Mouse (Mus musculus) heart, embryonic 10.5 days (tissue): ENCODE data around the gene Psmb8. TPM values are rescaled to one million over a fixed set of nuclear protein-coding genes. Genes with fewer than 3 reads are reported as not detected.

Experiments
- DNase-seq: peaks from one replicate; pipeline ENCODE4 v3.0.0-alpha.2; 2017; ENCODE audit warnings: low spot score
- H3K27ac ChIP-seq: fragments of 300-500 bp; sonication (generic); 2 replicates; pipeline ENCODE4 v1.5.1; 2016; ENCODE audit warnings: mild to moderate bottlenecking
- H3K27me3 ChIP-seq: fragments of 300-500 bp; sonication (generic); 2 replicates; pipeline ENCODE4 v1.6.1; 2016; ENCODE audit warnings: mild to moderate bottlenecking; ENCODE audit not compliant: poor library complexity, insufficient read depth, severe bottlenecking
- H3K36me3 ChIP-seq: fragments of 300-500 bp; sonication (generic); 2 replicates; pipeline ENCODE4 v1.6.1; 2016; ENCODE audit warnings: mild to moderate bottlenecking, moderate library complexity
- H3K4me1 ChIP-seq: fragments of 300-500 bp; sonication (generic); 2 replicates; pipeline ENCODE4 v1.6.1; 2016; ENCODE audit warnings: mild to moderate bottlenecking
- H3K4me3 ChIP-seq: fragments of 300-500 bp; sonication (generic); 2 replicates; pipeline ENCODE4 v1.5.1; 2016; ENCODE audit warnings: mild to moderate bottlenecking, moderate library complexity
- H3K9me3 ChIP-seq: fragments of 300-500 bp; sonication (generic); 2 replicates; pipeline ENCODE4 v1.6.1; 2016; ENCODE audit warnings: mild to moderate bottlenecking, moderate library complexity
- WGBS: fragments of 180-500 bp; shearing (Covaris S2); methylation state at CpG from one replicate; pipeline ENCODE4 v1.1.7; 2016; 5-methylcytosine and 5-hydroxymethylcytosine counted together
- polyA plus RNA-seq: library from polyadenylated mRNA; unstranded; fragments of >200 nt; fragmentation: Nextera tagmentation; extraction: Ambion mirVana; gene quantifications from 2 replicates; pipeline ENCODE4 v1.2.1, GENCODE M21; 2016

Psmb8 gene
- polyA plus RNA-seq, 1 experiment from 2014 or later = 0.87 TPM

DNA sequence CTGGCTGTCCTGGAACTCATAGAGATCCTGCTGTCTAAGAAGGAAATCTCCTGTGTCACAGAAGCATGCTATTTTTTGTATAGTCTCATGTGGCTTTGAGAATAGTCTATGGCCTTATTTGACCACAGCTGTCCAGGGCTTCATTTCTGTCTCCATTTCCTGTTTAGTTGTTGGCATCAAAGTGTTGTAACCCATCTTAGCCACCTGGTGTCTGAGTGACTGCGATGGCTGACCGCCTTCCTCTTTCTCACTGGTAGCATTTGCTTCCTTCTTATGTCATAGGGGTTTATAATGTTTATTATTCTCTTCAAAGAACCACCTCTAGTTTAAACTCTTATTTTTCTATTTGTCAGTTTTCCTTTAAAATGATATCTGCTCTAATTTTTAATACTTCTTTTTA lies 51.2 kb downstream of the Psmb8 start:
- Histone ChIP-seq H3K36me3 (no peaks in the 10 kb centered on the region), H3K27ac (no peak overlapping the region), H3K4me3 (no peak overlapping the region), H3K27me3 (no peaks in the 10 kb centered on the region), H3K4me1 (no peaks in the 10 kb centered on the region), H3K9me3 (no peaks in the 10 kb centered on the region)
- 66% methylated on average over 2 of the region's 2 CpGs for WGBS
- no peak for DNase-seq

- WGBS = 45% methylated on average over 3 of the region's 3 CpGs
- H3K36me3 ChIP-seq = no peaks in the 10 kb centered on the region
- no peaks in the 10 kb centered on the region for H3K27me3 ChIP-seq
- no peaks in the 10 kb centered on the region for H3K9me3 ChIP-seq
- no peak overlapping the region for H3K27ac ChIP-seq
- H3K4me1 ChIP-seq = no peaks in the 10 kb centered on the region
- H3K4me3 ChIP-seq = no peak overlapping the region
- no peak for DNase-seq
Measured at GRCm38 (mm10) chr17:34249361-34249760, 51.8 kb downstream of the Psmb8 start.

GRCm38 (mm10) chr17:34249878-34250277 lies 52.4 kb downstream of the Psmb8 start:
- Histone ChIP-seq H3K27ac (no peak overlapping the region), H3K4me3 (no peak overlapping the region), H3K9me3 (no peaks in the 10 kb centered on the region), H3K4me1 (no peaks in the 10 kb centered on the region), H3K36me3 (no peaks in the 10 kb centered on the region), H3K27me3 (no peaks in the 10 kb centered on the region)
- 17% methylated on average over 4 of the region's 4 CpGs for WGBS
- DNase-seq = no peak

Other genes starting within 250 kb of the Psmb8 start
- gene B3galt4, start 246.2 kb upstream of the Psmb8 start, polyA plus RNA-seq = 5.9 and 7.1 TPM in 2 replicates
- 47.1 and 47.5 TPM in 2 replicates for gene Vps52, start 241.9 kb upstream of the Psmb8 start, polyA plus RNA-seq
- gene Rps18, start 241.7 kb upstream of the Psmb8 start, polyA plus RNA-seq = 1,115 and 1,297 TPM in 2 replicates
- gene H2-K1, start 197.4 kb upstream of the Psmb8 start, polyA plus RNA-seq = 13.0 and 16.2 TPM in 2 replicates
- 14.4 and 15.8 TPM in 2 replicates for gene Ring1, start 173.0 kb upstream of the Psmb8 start, polyA plus RNA-seq
- gene H2-Ke6, start 169.7 kb upstream of the Psmb8 start, polyA plus RNA-seq = 32.4 and 36.4 TPM in 2 replicates
- gene Slc39a7, start 166.0 kb upstream of the Psmb8 start, polyA plus RNA-seq = 160 and 180 TPM in 2 replicates
- gene Rxrb, start 165.9 kb upstream of the Psmb8 start, polyA plus RNA-seq = 31.4 and 40.6 TPM in 2 replicates
- 0.38 and 1.0 TPM in 2 replicates for gene Col11a2, start 158.3 kb upstream of the Psmb8 start, polyA plus RNA-seq
- 0.62 and 0.84 TPM in 2 replicates for gene H2-Oa, start 105.4 kb upstream of the Psmb8 start, polyA plus RNA-seq
- 4.2 and 7.1 TPM in 2 replicates for gene H2-DMa, start 78.2 kb upstream of the Psmb8 start, polyA plus RNA-seq
- 77.6 and 101 TPM in 2 replicates for gene Brd2, start 75.1 kb upstream of the Psmb8 start, polyA plus RNA-seq
- 0.18 TPM in 1 of 2 replicates, not detected in the other for gene H2-DMb2, start 54.4 kb upstream of the Psmb8 start, polyA plus RNA-seq
- 0.23 and 0.29 TPM in 2 replicates for gene H2-DMb1, start 44.6 kb upstream of the Psmb8 start, polyA plus RNA-seq
- gene Tap1, start 10.2 kb upstream of the Psmb8 start, polyA plus RNA-seq = 0.84 and 1.2 TPM in 2 replicates
- 0.41 and 0.60 TPM in 2 replicates for gene Psmb9, start 10.0 kb upstream of the Psmb8 start, polyA plus RNA-seq
- gene Tap2, start 5.8 kb downstream of the Psmb8 start, polyA plus RNA-seq = 0.48 and 0.51 TPM in 2 replicates
- not detected in 2 replicates for gene H2-Ob, start 41.2 kb downstream of the Psmb8 start, polyA plus RNA-seq
- gene H2-Ab1, start 60.0 kb downstream of the Psmb8 start, polyA plus RNA-seq = 13.2 and 14.6 TPM in 2 replicates
- gene H2-Aa, start 90.1 kb downstream of the Psmb8 start, polyA plus RNA-seq = 0.11 TPM in 1 of 2 replicates, not detected in the other
- 1.4 TPM in 2 replicates for gene H2-Eb1, start 108.1 kb downstream of the Psmb8 start, polyA plus RNA-seq
- gene H2-Eb2, start 127.9 kb downstream of the Psmb8 start, polyA plus RNA-seq = not detected in 2 replicates
- gene Btnl2, start 157.1 kb downstream of the Psmb8 start, polyA plus RNA-seq = 0.05 TPM in 1 of 2 replicates, not detected in the other
- not detected in 2 replicates for gene Btnl1, start 179.4 kb downstream of the Psmb8 start, polyA plus RNA-seq
- 0.14 and 0.15 TPM in 2 replicates for gene BC051142, start 201.1 kb downstream of the Psmb8 start, polyA plus RNA-seq